Mouse (Mus musculus) limb, embryonic 14.5 days (tissue): ENCODE data around the gene Rpgrip1. TPM values are rescaled to one million over a fixed set of nuclear protein-coding genes. Genes with fewer than 3 reads are reported as not detected.
"Not testable (repeated sequence)": the region's sequence is repeated elsewhere in the genome, so short reads cannot be mapped to it uniquely, and the experiment has no call there.

ENCODE experiments used
- ATAC-seq: fragments of 200-750 bp; cut with Nextera tagmentation; 2 replicates; pipeline ENCODE4 v1.8.0; 2017; ENCODE audit warnings: low read depth, moderate number of reproducible peaks, moderate TSS enrichment; ENCODE audit not compliant: low FRiP score
- DNase-seq: peaks from one replicate; pipeline ENCODE4 v3.0.0-alpha.2; 2015; ENCODE audit warnings: low spot score
- H3K27ac ChIP-seq: fragments of 300-500 bp; sonication (generic); replicated peaks from 2 replicates; pipeline ENCODE4 v1.5.1; 2014; ENCODE audit warnings: low read depth, mild to moderate bottlenecking, low read length, moderate library complexity, mixed read lengths
- H3K27me3 ChIP-seq: fragments of 300-500 bp; sonication (generic); 2 replicates; pipeline ENCODE4 v1.6.1; 2014; ENCODE audit warnings: low read length, mixed read lengths; ENCODE audit not compliant: control insufficient read depth, insufficient read depth
- H3K36me3 ChIP-seq: fragments of 300-500 bp; sonication (generic); 2 replicates; pipeline ENCODE4 v1.6.1; 2014; ENCODE audit warnings: mild to moderate bottlenecking, low read length, moderate library complexity, mixed read lengths; ENCODE audit not compliant: control insufficient read depth, insufficient read depth
- H3K4me1 ChIP-seq: fragments of 300-500 bp; sonication (generic); 2 replicates; pipeline ENCODE4 v1.6.1; 2014; ENCODE audit warnings: antibody characterized with exemption, low read length, mixed read lengths; ENCODE audit not compliant: control insufficient read depth, insufficient read depth
- H3K4me2 ChIP-seq: fragments of 300-500 bp; sonication (generic); replicated peaks from 2 replicates; pipeline ENCODE4 v1.6.1; 2014; ENCODE audit warnings: low read depth, mild to moderate bottlenecking, low read length, moderate library complexity; ENCODE audit not compliant: severe bottlenecking
- H3K4me3 ChIP-seq: fragments of 300-500 bp; sonication (generic); replicated peaks from 2 replicates; pipeline ENCODE4 v1.5.1; 2014; ENCODE audit warnings: low read length
- H3K9ac ChIP-seq: fragments of 300-500 bp; sonication (generic); 2 replicates; pipeline ENCODE4 v1.6.1; 2014; ENCODE audit warnings: mild to moderate bottlenecking, low read depth, low read length, moderate library complexity; ENCODE audit not compliant: severe bottlenecking
- H3K9me3 ChIP-seq: fragments of 300-500 bp; sonication (generic); 2 replicates; pipeline ENCODE4 v1.6.1; 2016; ENCODE audit warnings: low read length; ENCODE audit not compliant: control insufficient read depth
- POLR2A ChIP-seq: fragments of 200-500 bp; IDR thresholded peaks from 2 replicates; pipeline ENCODE4 v1.8.0; 2012; ENCODE audit warnings: inconsistent platforms, mild to moderate bottlenecking, moderate library complexity, borderline replicate concordance; ENCODE audit not compliant: insufficient read depth, insufficient read length; ENCODE audit errors: extremely low read depth
- WGBS: fragments of 180-500 bp; shearing (Covaris S2); extraction: QIAGEN DNeasy Blood & Tissue Kit; methylation state at CpG from one replicate; pipeline ENCODE4 v1.1.7; 2014; 5-methylcytosine and 5-hydroxymethylcytosine counted together
- polyA plus RNA-seq, 2 experiments: library from polyadenylated mRNA; depleted of rRNA in 1 of 2; stranded (reverse) in 1 of 2; unstranded in 1 of 2; fragments of >200 nt; fragmentation: Nextera tagmentation in 1 of 2; extraction: Ambion mirVana in 1 of 2; gene quantifications; 2 replicates each; pipeline versions ENCODE4 v1.2.1 to v1.2.3; 2012 to 2014

Gene Rpgrip1
- polyA plus RNA-seq, 2 experiments = 1.1 to 63.4 TPM

GRCm38 (mm10) chr14:52083083-52083482, 27.4 kb upstream of the Rpgrip1 start:
- Histone ChIP-seq H3K9me3 (no peaks in the 10 kb centered on the region), H3K27me3 (no peaks in the 10 kb centered on the region), H3K9ac (no peak overlapping the region), H3K4me1 (no peaks in the 10 kb centered on the region), H3K4me3 (no peak overlapping the region), H3K4me2 (no peak overlapping the region), H3K36me3 (peaks cover 78% of the 10 kb centered on the region), H3K27ac (no peak overlapping the region)
- ATAC-seq = no peak
- TF ChIP-seq POLR2A = no peak
- no peak for DNase-seq

- no peak for ATAC-seq
- 83% methylated on average over 1 of the region's 1 CpGs for WGBS
- Histone ChIP-seq H3K4me1 (peaks cover 2% of the 10 kb centered on the region; the same call in 1 of the 2 replicates), H3K4me2 (no peak overlapping the region), H3K4me3 (no peak overlapping the region), H3K27ac (no peak overlapping the region), H3K9ac (no peak overlapping the region), H3K36me3 (peaks cover 65% of the 10 kb centered on the region), H3K9me3 (no peaks in the 10 kb centered on the region), H3K27me3 (no peaks in the 10 kb centered on the region)
- TF ChIP-seq POLR2A = no peak
- no peak for DNase-seq
Observed at GRCm38 (mm10) chr14:52094533-52094932, 16.0 kb upstream of the Rpgrip1 start.

- not testable (repeated sequence) for H3K27ac ChIP-seq, H3K9ac ChIP-seq, ATAC-seq, H3K4me1 ChIP-seq, H3K4me2 ChIP-seq, H3K4me3 ChIP-seq, DNase-seq, H3K27me3 ChIP-seq, H3K9me3 ChIP-seq
- peaks cover 49% of the 10 kb centered on the region for H3K36me3 ChIP-seq
- 94% methylated on average over 3 of the region's 3 CpGs for WGBS
Observed at GRCm38 (mm10) chr14:52097191-52097590, 13.3 kb upstream of the Rpgrip1 start.

GRCm38 (mm10) chr14:52098387-52098786, 12.1 kb upstream of the Rpgrip1 start:
- not testable (repeated sequence) for H3K4me2 ChIP-seq, H3K27ac ChIP-seq, H3K27me3 ChIP-seq, H3K9ac ChIP-seq, ATAC-seq, DNase-seq, H3K9me3 ChIP-seq, H3K4me3 ChIP-seq
- H3K4me1 ChIP-seq = peaks cover 10% of the 10 kb centered on the region
- H3K36me3 ChIP-seq = peaks cover 41% of the 10 kb centered on the region
- WGBS = 74% methylated on average over 3 of the region's 3 CpGs

GRCm38 (mm10) chr14:52099563-52099962, 10.9 kb upstream of the Rpgrip1 start:
- no peak overlapping the region for H3K27ac ChIP-seq
- H3K9me3 ChIP-seq = no peaks in the 10 kb centered on the region
- no peak overlapping the region for H3K4me3 ChIP-seq
- H3K4me2 ChIP-seq = no peak overlapping the region
- H3K27me3 ChIP-seq = no peaks in the 10 kb centered on the region
- no peak for ATAC-seq
- TF ChIP-seq POLR2A = no peak
- DNase-seq = no peak
- H3K9ac ChIP-seq = no peak overlapping the region
- WGBS = 79% methylated on average over 2 of the region's 2 CpGs
- H3K36me3 ChIP-seq = peaks cover 32% of the 10 kb centered on the region
- peaks cover 10% of the 10 kb centered on the region for H3K4me1 ChIP-seq
